Mouse (Mus musculus) lung, postnatal 0 days (tissue): ENCODE data around the gene F12.

ENCODE experiments used
- CTCF ChIP-seq: IDR thresholded peaks from 2 replicates; pipeline ENCODE4 v1.5.1; 2016; ENCODE audit warnings: antibody characterized with exemption, mild to moderate bottlenecking
- EP300 ChIP-seq: IDR thresholded peaks from 2 replicates; pipeline ENCODE4 v1.6.1; 2016; ENCODE audit warnings: antibody characterized with exemption, mild to moderate bottlenecking, control low read depth

DNA sequence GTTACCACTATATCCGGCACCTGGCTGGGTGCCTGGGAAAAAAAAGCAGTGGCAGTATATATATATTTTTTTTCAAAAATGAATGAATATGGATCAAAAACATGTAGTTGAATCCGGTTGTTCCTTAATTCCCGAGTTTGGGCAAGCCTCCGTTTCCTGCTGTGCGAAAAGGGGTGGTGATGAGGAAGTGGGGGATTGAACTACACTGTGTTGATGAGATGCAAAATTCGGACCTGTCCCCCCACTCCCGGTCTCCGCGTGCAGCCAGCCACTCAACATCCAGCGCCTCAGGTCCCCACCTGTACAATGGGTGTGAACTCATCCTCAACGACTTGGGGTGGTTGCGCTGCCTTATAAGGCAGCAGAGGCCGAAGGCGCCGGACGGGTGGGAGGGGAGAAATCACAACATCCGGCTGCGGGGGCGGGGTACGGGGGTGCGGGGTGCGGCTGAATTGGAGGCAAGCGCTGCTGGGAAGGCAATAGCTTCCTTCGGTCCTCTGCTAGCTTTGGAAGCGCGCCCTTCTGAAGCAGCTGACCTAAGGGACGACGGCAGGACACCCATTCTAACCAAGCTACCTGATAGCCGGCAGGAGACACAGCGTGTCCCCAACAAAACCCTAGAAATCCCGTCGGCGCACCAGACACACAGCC is 17.8 kb upstream of the F12 start:
- TF ChIP-seq CTCF (no peak), EP300 (0 out of 2 replicates have a peak, but pooled peaks have one; percentile 40)
